Mouse (Mus musculus) liver, adult 2 months (tissue): ENCODE results near the gene Fkbp3. TPM values are rescaled to one million over a fixed set of nuclear protein-coding genes. Genes with fewer than 3 reads are reported as not detected.
A peak's percentile ranks its signal among the peaks of the same experiment; 100 is the strongest.
"Not testable (repeated sequence)": the region's sequence is repeated elsewhere in the genome, so short reads cannot be mapped to it uniquely, and the experiment has no call there.

Experiments
- DNase-seq: peaks from one replicate; pipeline ENCODE4 v3.0.0-alpha.2; 2011; ENCODE audit warnings: low read depth, low spot score; ENCODE audit errors: extremely low read depth
- H3K27ac ChIP-seq: fragments of 200-500 bp; replicated peaks from 2 replicates; pipeline ENCODE4 v1.5.1; 2012; ENCODE audit warnings: low read depth, mild to moderate bottlenecking, control low read depth, inconsistent platforms, low read length; ENCODE audit not compliant: insufficient read depth
- H3K27me3 ChIP-seq: fragments of 200-500 bp; 2 replicates; pipeline ENCODE4 v1.6.1; 2012; ENCODE audit warnings: mild to moderate bottlenecking, moderate library complexity, low read length, inconsistent platforms; ENCODE audit not compliant: control insufficient read depth, insufficient read depth
- H3K36me3 ChIP-seq: fragments of 200-500 bp; 2 replicates; pipeline ENCODE4 v1.6.1; 2012; ENCODE audit warnings: low read length, inconsistent platforms; ENCODE audit not compliant: control insufficient read depth, insufficient read depth
- H3K4me1 ChIP-seq: fragments of 200-500 bp; 2 replicates; pipeline ENCODE4 v1.6.1; 2011; ENCODE audit warnings: low read length; ENCODE audit not compliant: control insufficient read depth, insufficient read depth
- H3K4me3 ChIP-seq: fragments of 200-500 bp; 2 replicates; pipeline ENCODE4 v1.5.1; 2011; ENCODE audit warnings: low read depth, mild to moderate bottlenecking, control low read depth, low read length, moderate library complexity; ENCODE audit not compliant: insufficient read depth
- H3K79me2 ChIP-seq: fragments of 200-500 bp; 2 replicates; pipeline ENCODE4 v1.6.1; 2012; ENCODE audit warnings: inconsistent platforms, mild to moderate bottlenecking, low read length, moderate library complexity; ENCODE audit not compliant: control insufficient read depth, insufficient read depth
- H3K9ac ChIP-seq: fragments of 200-500 bp; 2 replicates; pipeline ENCODE4 v1.6.1; 2012; ENCODE audit warnings: low read depth, mild to moderate bottlenecking, control low read depth, inconsistent platforms, low read length
- CTCF ChIP-seq: fragments of 200-500 bp; IDR thresholded peaks from 2 replicates; pipeline ENCODE4 v1.5.1; 2011; ENCODE audit warnings: low read depth, low read length, control low read depth
- POLR2A ChIP-seq: fragments of 200-500 bp; IDR thresholded peaks from 2 replicates; pipeline ENCODE4 v1.6.1; 2011; ENCODE audit warnings: low read length, control low read depth; ENCODE audit not compliant: insufficient read depth; ENCODE audit errors: extremely low read depth
- WGBS: fragments of 180-500 bp; shearing (Covaris S2); methylation state at CpG from one replicate; pipeline ENCODE4 v1.1.7; 2018; 5-methylcytosine and 5-hydroxymethylcytosine counted together
- polyA plus RNA-seq: library from polyadenylated mRNA; depleted of rRNA; stranded (reverse); fragments of >200 nt; gene quantifications from 2 replicates; pipeline ENCODE4 v1.2.3, GENCODE M21; 2012; rRNA removed
- total RNA-seq: library from RNA; depleted of rRNA; stranded (reverse); fragments of >200 nt; gene quantifications from 2 replicates; pipeline ENCODE4 v1.2.3, GENCODE M21; 2014; rRNA removed

Fkbp3 gene
- total RNA-seq = 30.6 and 41.1 TPM in 2 replicates
- polyA plus RNA-seq = 20.6 and 25.2 TPM in 2 replicates

DNA sequence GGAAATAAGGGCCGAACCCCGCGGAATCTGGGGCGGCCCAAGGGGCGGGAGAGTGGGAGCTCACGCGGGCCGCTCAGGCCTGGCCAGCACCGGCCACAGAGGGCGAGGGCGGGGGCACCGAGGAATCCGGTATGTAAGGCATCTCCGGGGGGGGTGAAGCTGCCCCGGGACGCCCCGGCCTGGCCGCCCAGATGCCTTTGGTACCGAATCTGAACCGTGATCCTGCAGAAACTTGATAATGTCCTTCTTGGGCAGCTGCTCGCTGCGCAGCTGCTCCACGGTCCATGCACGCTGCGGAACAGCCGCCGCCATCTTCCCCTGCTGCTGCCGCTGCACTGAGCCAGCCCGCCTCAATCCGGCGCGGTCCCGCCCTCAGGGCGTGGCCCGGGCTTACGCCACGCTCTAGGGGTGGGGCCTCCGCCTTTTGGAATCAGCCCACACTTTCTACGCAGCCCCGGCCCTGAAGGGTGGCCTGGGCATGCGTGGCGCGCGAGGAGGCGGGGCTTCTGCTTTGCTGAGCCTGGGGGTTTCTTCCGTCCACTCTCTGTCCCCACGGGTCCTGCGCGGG, at the start of gene Fkbp3:
Fkbp3 (minus strand) TSS at position 397 of the 568 bp plus-strand sequence.
- no peaks in the 10 kb centered on the region for H3K27me3 ChIP-seq
- H3K4me3 ChIP-seq = peak within 1 kb of the TSS; percentile 87
- peak within 1 kb of the TSS; percentile 87 for H3K9ac ChIP-seq
- H3K4me1 ChIP-seq = peaks cover 5% of the 10 kb centered on the region; the same call in 1 of the 2 replicates
- peak within 1 kb of the TSS; percentile 83 for H3K27ac ChIP-seq
- no peaks in the 10 kb centered on the region; the same call in 1 of the 2 replicates for H3K79me2 ChIP-seq
- DNase-seq = peak; percentile 85
- TF ChIP-seq POLR2A (peak; percentile 79), CTCF (no peak)
- H3K36me3 ChIP-seq = peaks cover 5% of the 10 kb centered on the region
- WGBS = under 1% methylated on average over 49 of the region's 49 CpGs

DNA sequence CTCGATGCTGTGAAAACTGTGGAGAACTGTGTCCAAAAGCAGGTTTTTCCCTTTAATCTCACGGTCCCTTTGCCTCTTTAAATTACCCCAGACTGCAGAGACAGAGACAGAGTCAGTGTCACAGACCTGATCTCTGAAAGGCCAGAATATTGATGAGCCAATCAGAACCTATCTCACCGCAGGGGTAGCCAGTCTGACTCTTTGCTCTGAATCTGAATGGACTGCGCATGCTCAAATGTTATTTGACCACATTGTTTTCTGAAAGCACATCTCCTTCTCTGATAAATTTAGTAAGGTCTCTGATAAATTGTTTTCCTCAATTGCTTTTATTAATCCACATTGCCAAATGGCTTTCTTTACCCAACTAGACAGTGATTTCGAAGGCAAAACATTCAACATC, 45.6 kb upstream of the Fkbp3 start:
- 99% methylated on average over 5 of the region's 5 CpGs for WGBS
- Histone ChIP-seq H3K4me1 (no peaks in the 10 kb centered on the region), H3K9ac (no peak overlapping the region), H3K27me3 (no peaks in the 10 kb centered on the region), H3K36me3 (peaks cover 26% of the 10 kb centered on the region), H3K4me3 (no peak overlapping the region), H3K27ac (no peak overlapping the region), H3K79me2 (no peaks in the 10 kb centered on the region)
- DNase-seq = no peak
- no peak for TF ChIP-seq CTCF
- TF ChIP-seq POLR2A = no peak

- Histone ChIP-seq H3K27ac (no peak overlapping the region), H3K36me3 (peaks cover 27% of the 10 kb centered on the region)
- WGBS = 90% methylated on average over 7 of the region's 7 CpGs
These were observed 45.2 kb upstream of the Fkbp3 start for GRCm38 (mm10) chr12:65118968-65119367.

DNA sequence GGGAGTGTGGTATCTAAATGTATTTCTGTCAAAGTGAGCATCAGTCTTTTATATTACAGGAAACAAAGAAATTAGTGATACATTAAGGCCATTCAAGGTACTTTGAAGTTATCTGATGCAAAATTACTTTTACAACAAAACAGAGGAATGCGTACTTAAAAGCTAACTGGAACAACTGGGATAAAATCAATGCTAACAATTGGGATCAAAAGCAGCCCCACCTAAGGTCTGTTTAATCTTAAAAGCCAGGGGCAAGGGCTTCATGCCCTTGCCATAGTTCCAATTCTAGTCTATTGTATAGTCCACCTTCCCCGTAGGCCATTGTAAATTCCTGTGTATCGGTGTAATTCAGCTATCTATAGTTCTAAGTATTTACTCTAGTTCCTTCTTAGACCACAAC, 41.2 kb upstream of the Fkbp3 start:
- WGBS = 93% methylated on average over 3 of the region's 3 CpGs
- not testable (repeated sequence) for H3K27me3 ChIP-seq, H3K4me1 ChIP-seq, DNase-seq, H3K27ac ChIP-seq, H3K79me2 ChIP-seq, H3K9ac ChIP-seq, H3K4me3 ChIP-seq
- H3K36me3 ChIP-seq = peaks cover 18% of the 10 kb centered on the region

More at GRCm38 (mm10) chr12:65118968-65119367, 45.2 kb upstream of the Fkbp3 start:
- H3K9ac ChIP-seq = no peak overlapping the region
- no peak for DNase-seq
- H3K4me3 ChIP-seq = no peak overlapping the region
- TF ChIP-seq CTCF (no peak), POLR2A (no peak)
- H3K4me1 ChIP-seq = no peaks in the 10 kb centered on the region
- no peaks in the 10 kb centered on the region for H3K79me2 ChIP-seq
- no peaks in the 10 kb centered on the region for H3K27me3 ChIP-seq

- no peaks in the 10 kb centered on the region for H3K27me3 ChIP-seq
- H3K4me1 ChIP-seq = no peaks in the 10 kb centered on the region
- H3K4me3 ChIP-seq = no peak overlapping the region
- H3K27ac ChIP-seq = no peak overlapping the region
- TF ChIP-seq CTCF (no peak), POLR2A (no peak)
- H3K36me3 ChIP-seq = peaks cover 12% of the 10 kb centered on the region
- H3K79me2 ChIP-seq = no peaks in the 10 kb centered on the region
- DNase-seq = no peak
- 91% methylated on average over 4 of the region's 4 CpGs for WGBS
- no peak overlapping the region for H3K9ac ChIP-seq
These were observed 40.1 kb upstream of the Fkbp3 start for GRCm38 (mm10) chr12:65113925-65114324.

DNA sequence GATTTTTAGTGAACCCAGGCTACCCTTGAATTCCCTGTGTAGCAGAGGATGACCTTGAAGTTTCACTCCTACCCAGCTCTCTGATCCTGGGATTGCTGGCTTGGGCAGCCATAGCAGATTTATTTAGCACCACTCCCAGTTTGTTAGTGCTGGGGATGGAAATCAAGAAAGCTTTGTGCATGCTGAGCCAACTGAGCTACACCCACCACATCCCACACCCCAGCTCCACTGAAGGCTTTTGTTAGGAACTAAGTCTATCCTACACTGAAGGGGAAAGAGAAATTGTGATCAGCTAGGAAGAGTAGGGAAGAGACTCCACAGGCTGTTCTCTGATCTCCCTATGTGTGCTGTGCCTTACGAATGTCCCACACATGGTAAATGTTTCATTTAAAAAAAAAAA, 39.0 kb upstream of the Fkbp3 start:
- WGBS = 98% methylated on average over 1 of the region's 1 CpGs
- no peak overlapping the region for H3K9ac ChIP-seq
- no peak for TF ChIP-seq CTCF
- no peak for TF ChIP-seq POLR2A
- no peaks in the 10 kb centered on the region for H3K79me2 ChIP-seq
- no peak overlapping the region for H3K4me3 ChIP-seq
- H3K4me1 ChIP-seq = no peaks in the 10 kb centered on the region
- no peaks in the 10 kb centered on the region for H3K27me3 ChIP-seq
- H3K36me3 ChIP-seq = peaks cover 6% of the 10 kb centered on the region; the same call in 1 of the 2 replicates
- H3K27ac ChIP-seq = no peak overlapping the region
- DNase-seq = no peak
